Comparison of ENCODE assay signal across 8 mouse cellular contexts in genomic region chr2:32960273-32960672, GRCm38 (mm10). TPM values are rescaled to one million over a fixed set of nuclear protein-coding genes. Genes with fewer than 3 reads are reported as not detected.
A peak's percentile ranks its signal among the peaks of the same experiment; 100 is the strongest.
DNase-seq lines count a peak whose midpoint lies in the region; ATAC-seq and TF ChIP-seq lines count a peak whose summit lies in the region.
"Had no signal": no experiment of that assay in that cellular context is flagged by ENCODE, and none has a peak within 500 bp of the region (broad histone marks: within the 10 kb centered on the region; RNA-seq: fewer than 3 reads in every experiment).

No protein-coding gene starts in this region.

- no peak for ATAC-seq in lung, postnatal 0 days
- no peak for ATAC-seq in forebrain, embryonic 13.5 days
- ATAC-seq in liver, embryonic 12.5 days = no peak
- ATAC-seq in stomach, embryonic 16.5 days (ENCODE audit: insufficient read depth, low FRiP score) = no peak

- 84% methylated on average over 4 of the region's 4 CpGs for WGBS in lung, postnatal 0 days
- 89% methylated on average over 4 of the region's 4 CpGs for WGBS in forebrain, embryonic 13.5 days
- WGBS in liver, embryonic 12.5 days (ENCODE audit: insufficient replicate concordance) = 70% methylated on average over 4 of the region's 4 CpGs
- WGBS in stomach, embryonic 16.5 days = 86% methylated on average over 4 of the region's 4 CpGs

- no peak for TF ChIP-seq CTCF in lung, postnatal 0 days (IDR thresholded peaks at IDR 0.05)

- no peaks in the 10 kb centered on the region for H3K9me3 ChIP-seq in lung, postnatal 0 days (ENCODE audit: low read length)
- no peaks in the 10 kb centered on the region for H3K9me3 ChIP-seq in forebrain, embryonic 13.5 days (replicated peaks)
- no peaks in the 10 kb centered on the region for H3K9me3 ChIP-seq in liver, embryonic 12.5 days (replicated peaks)
- H3K9me3 ChIP-seq in stomach, embryonic 16.5 days (replicated peaks; ENCODE audit: control insufficient read depth, low read length) = no peaks in the 10 kb centered on the region

- DNase-seq in lung, postnatal 0 days (ENCODE audit: low spot score) = peak; percentile 16
- no peak for DNase-seq in lung, postnatal 25 days (ENCODE audit: low spot score)
- no peak for DNase-seq in T-cell, adult 2 months (ENCODE audit: low spot score)
- DNase-seq in natural killer cell, adult 2 months (ENCODE audit: low spot score in 2 of 2) = no peak
- DNase-seq: kidney, adult 11 months had no signal

- no peak overlapping the region for H3K9ac ChIP-seq in lung, postnatal 0 days (replicated peaks; ENCODE audit: low read depth)
- H3K9ac ChIP-seq in forebrain, embryonic 13.5 days = peak overlapping the region; percentile 97
- H3K9ac ChIP-seq in liver, embryonic 12.5 days = peak overlapping the region; percentile 94; the same call in 1 of the 2 replicates
- peak overlapping the region; percentile 72; the same call in 1 of the 2 replicates for H3K9ac ChIP-seq in stomach, embryonic 16.5 days (ENCODE audit: low read length)

- no peak for TF ChIP-seq EP300 in lung, postnatal 0 days (IDR thresholded peaks at IDR 0.05)

- no peaks in the 10 kb centered on the region for H3K27me3 ChIP-seq in lung, postnatal 0 days (replicated peaks; ENCODE audit: insufficient read depth, low read length)
- no peaks in the 10 kb centered on the region for H3K27me3 ChIP-seq in forebrain, embryonic 13.5 days
- H3K27me3 ChIP-seq in liver, embryonic 12.5 days (replicated peaks) = no peaks in the 10 kb centered on the region
- no peaks in the 10 kb centered on the region for H3K27me3 ChIP-seq in stomach, embryonic 16.5 days (ENCODE audit: control insufficient read depth, insufficient read depth, low read length)

- no peak overlapping the region for H3K4me2 ChIP-seq in lung, postnatal 0 days (replicated peaks; ENCODE audit: low read depth, low read length)
- H3K4me2 ChIP-seq in forebrain, embryonic 13.5 days = peak overlapping the region; percentile 95
- H3K4me2 ChIP-seq in liver, embryonic 12.5 days = peak overlapping the region; percentile 96
- peak overlapping the region; percentile 84; the same call in 1 of the 2 replicates for H3K4me2 ChIP-seq in stomach, embryonic 16.5 days (ENCODE audit: low read depth, low read length)

- peaks cover 3% of the 10 kb centered on the region; the same call in 1 of the 2 replicates for H3K36me3 ChIP-seq in lung, postnatal 0 days (ENCODE audit: insufficient read depth, low read length)
- H3K36me3 ChIP-seq in forebrain, embryonic 13.5 days (ENCODE audit: poor library complexity, severe bottlenecking) = peaks cover 51% of the 10 kb centered on the region
- H3K36me3 ChIP-seq in liver, embryonic 12.5 days = peaks cover 36% of the 10 kb centered on the region
- H3K36me3 ChIP-seq in stomach, embryonic 16.5 days (ENCODE audit: control insufficient read depth, insufficient read depth, low read length) = peaks cover 9% of the 10 kb centered on the region

- no peak overlapping the region for H3K4me3 ChIP-seq in lung, postnatal 0 days (ENCODE audit: low read depth, low read length)
- peak overlapping the region; percentile 75; the same call in 1 of the 2 replicates for H3K4me3 ChIP-seq in forebrain, embryonic 13.5 days
- H3K4me3 ChIP-seq in liver, embryonic 12.5 days = no peak overlapping the region
- H3K4me3 ChIP-seq in stomach, embryonic 16.5 days (replicated peaks; ENCODE audit: low read length) = no peak overlapping the region

- no peak overlapping the region for H3K27ac ChIP-seq in lung, postnatal 0 days (ENCODE audit: low read length)
- H3K27ac ChIP-seq in forebrain, embryonic 13.5 days = no peak overlapping the region
- no peak overlapping the region for H3K27ac ChIP-seq in liver, embryonic 12.5 days
- H3K27ac ChIP-seq in stomach, embryonic 16.5 days (ENCODE audit: low read length) = no peak overlapping the region

- H3K4me1 ChIP-seq in lung, postnatal 0 days (ENCODE audit: insufficient read depth, low read depth, low read length) = peaks cover 7% of the 10 kb centered on the region
- H3K4me1 ChIP-seq in forebrain, embryonic 13.5 days = peaks cover 33% of the 10 kb centered on the region
- peaks cover 49% of the 10 kb centered on the region for H3K4me1 ChIP-seq in liver, embryonic 12.5 days
- H3K4me1 ChIP-seq in stomach, embryonic 16.5 days (ENCODE audit: control insufficient read depth, insufficient read depth, low read length) = peaks cover 29% of the 10 kb centered on the region

RNA-seq across cellular contexts. Expression of gene Rpl12, which starts 1.1 kb away (rescaled TPM):
- 78.4 and 82.5 TPM in 2 replicates for polyA plus RNA-seq in lung, postnatal 0 days (2015; fragmentation: Nextera tagmentation; extraction: Ambion mirVana)
- polyA plus RNA-seq in forebrain, embryonic 13.5 days (2015; fragmentation: Nextera tagmentation; extraction: Ambion mirVana) = 111 and 118 TPM in 2 replicates
- 171 and 174 TPM in 2 replicates for polyA plus RNA-seq in liver, embryonic 12.5 days (2016; fragmentation: Nextera tagmentation; extraction: Ambion mirVana)
- 124 and 174 TPM in 2 replicates for polyA plus RNA-seq in stomach, embryonic 16.5 days (2015; fragmentation: Nextera tagmentation; extraction: Ambion mirVana)

RNA-seq across cellular contexts. Expression of gene Lrsam1, which starts 1.1 kb away (rescaled TPM):
- 5.8 and 6.3 TPM in 2 replicates for polyA plus RNA-seq in lung, postnatal 0 days (2015; fragmentation: Nextera tagmentation; extraction: Ambion mirVana)
- 14.8 and 15.5 TPM in 2 replicates for polyA plus RNA-seq in forebrain, embryonic 13.5 days (2015; fragmentation: Nextera tagmentation; extraction: Ambion mirVana)
- polyA plus RNA-seq in liver, embryonic 12.5 days (2016; fragmentation: Nextera tagmentation; extraction: Ambion mirVana) = 3.5 and 4.4 TPM in 2 replicates
- polyA plus RNA-seq in stomach, embryonic 16.5 days (2015; fragmentation: Nextera tagmentation; extraction: Ambion mirVana) = 10.4 and 11.2 TPM in 2 replicates

RNA-seq across cellular contexts. Expression of gene Slc2a8, which starts 21.6 kb away (rescaled TPM):
- 19.5 and 20.1 TPM in 2 replicates for polyA plus RNA-seq in lung, postnatal 0 days (2015; fragmentation: Nextera tagmentation; extraction: Ambion mirVana)
- 15.4 and 18.3 TPM in 2 replicates for polyA plus RNA-seq in forebrain, embryonic 13.5 days (2015; fragmentation: Nextera tagmentation; extraction: Ambion mirVana)
- 11.2 and 11.9 TPM in 2 replicates for polyA plus RNA-seq in liver, embryonic 12.5 days (2016; fragmentation: Nextera tagmentation; extraction: Ambion mirVana)
- 14.6 and 14.9 TPM in 2 replicates for polyA plus RNA-seq in stomach, embryonic 16.5 days (2015; fragmentation: Nextera tagmentation; extraction: Ambion mirVana)
